Mouse (Mus musculus) v-Abl transformed pro-B cells (cell line): ENCODE results near the gene Cdc42bpa.

Experiments used
- in situ Hi-C, 2 experiments: fragments of 400-800 bp; cut with MboI; formaldehyde crosslinking; loops; one replicate each; pipeline ENCODE4 v1.15.1; 2025; ENCODE audit not compliant: unreplicated experiment in 2 of 2

Gene Cdc42bpa

GRCm38 (mm10) chr1:180181966-180182319 lies 221.7 kb downstream of the Cdc42bpa start:
- in situ Hi-C loops: loop anchor here in 1 of 2 experiments (5.0 kb wide), 1 partner anchor 35 kb away; no protein-coding TSS in a partner anchor

GRCm38 (mm10) chr1:180182731-180183130 lies 222.5 kb downstream of the Cdc42bpa start:
- in situ Hi-C loops: loop anchor here in 1 of 2 experiments (5.0 kb wide), 1 partner anchor 35 kb away; no protein-coding TSS in a partner anchor

DNA sequence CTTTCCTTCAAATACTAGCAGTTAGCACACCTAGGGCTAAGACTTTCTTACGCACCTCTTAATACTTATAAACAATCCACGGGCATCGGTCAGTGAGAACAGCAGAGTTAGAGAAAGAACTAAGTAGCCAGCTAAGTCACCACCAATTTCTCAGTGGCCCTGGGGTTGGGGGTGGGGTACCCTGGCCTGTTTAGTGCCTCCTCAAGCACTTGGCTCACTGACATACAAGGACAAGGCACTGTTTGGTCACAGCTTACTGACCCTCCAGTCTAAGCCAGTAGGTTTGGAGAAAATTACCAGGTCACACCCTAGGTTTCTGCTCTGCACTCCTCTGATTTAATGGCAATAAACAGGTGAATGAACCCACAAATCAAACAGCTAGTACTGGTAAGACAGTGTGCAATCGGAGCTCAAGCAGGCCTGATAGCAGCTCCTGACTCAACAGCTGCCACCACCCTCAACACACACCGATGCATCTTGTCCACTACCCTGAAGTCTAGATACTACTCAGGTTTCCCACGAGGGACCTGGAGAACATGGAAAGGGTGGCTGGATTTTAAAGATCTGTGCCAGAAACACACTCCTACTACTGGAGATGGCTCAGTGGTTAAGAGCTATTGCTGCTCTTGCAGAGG lies 223.4 kb downstream of the Cdc42bpa start:
- in situ Hi-C loops: loop anchor here in 1 of 2 experiments (5.0 kb wide), 1 partner anchor 34 kb away; no protein-coding TSS in a partner anchor

GRCm38 (mm10) chr1:180184768-180185167 lies 224.5 kb downstream of the Cdc42bpa start:
- in situ Hi-C loops: loop anchor here in 1 of 2 experiments (5.0 kb wide), 1 partner anchor 33 kb away; no protein-coding TSS in a partner anchor

- in situ Hi-C loops: no loop called here
Measured at GRCm38 (mm10) chr1:180185877-180186276, 225.6 kb downstream of the Cdc42bpa start.

DNA sequence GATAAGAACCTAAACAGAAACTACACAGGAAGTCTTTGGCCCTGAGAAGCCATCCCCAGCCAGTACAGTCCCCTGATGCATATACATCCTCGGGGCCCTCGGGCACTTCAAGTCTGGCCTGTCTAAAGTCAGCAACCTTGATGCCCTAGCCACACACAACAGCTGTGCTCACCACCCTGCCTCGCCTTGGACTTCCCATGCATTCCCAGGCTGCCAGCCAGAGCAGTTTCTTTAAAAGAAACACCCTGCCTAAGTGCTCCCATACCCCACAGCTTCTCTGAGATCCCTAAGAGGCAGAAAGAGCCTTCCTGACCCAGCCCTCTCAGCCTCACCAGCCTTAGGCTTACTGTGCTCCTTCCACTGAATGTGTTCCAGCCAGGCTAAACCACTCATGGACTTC lies 226.1 kb downstream of the Cdc42bpa start:
- in situ Hi-C loops: no loop called here

GRCm38 (mm10) chr1:180188951-180189350 lies 228.7 kb downstream of the Cdc42bpa start:
- in situ Hi-C loops: no loop called here

- in situ Hi-C loops: no loop called here
Measured at GRCm38 (mm10) chr1:180191112-180191511, 230.8 kb downstream of the Cdc42bpa start.

DNA sequence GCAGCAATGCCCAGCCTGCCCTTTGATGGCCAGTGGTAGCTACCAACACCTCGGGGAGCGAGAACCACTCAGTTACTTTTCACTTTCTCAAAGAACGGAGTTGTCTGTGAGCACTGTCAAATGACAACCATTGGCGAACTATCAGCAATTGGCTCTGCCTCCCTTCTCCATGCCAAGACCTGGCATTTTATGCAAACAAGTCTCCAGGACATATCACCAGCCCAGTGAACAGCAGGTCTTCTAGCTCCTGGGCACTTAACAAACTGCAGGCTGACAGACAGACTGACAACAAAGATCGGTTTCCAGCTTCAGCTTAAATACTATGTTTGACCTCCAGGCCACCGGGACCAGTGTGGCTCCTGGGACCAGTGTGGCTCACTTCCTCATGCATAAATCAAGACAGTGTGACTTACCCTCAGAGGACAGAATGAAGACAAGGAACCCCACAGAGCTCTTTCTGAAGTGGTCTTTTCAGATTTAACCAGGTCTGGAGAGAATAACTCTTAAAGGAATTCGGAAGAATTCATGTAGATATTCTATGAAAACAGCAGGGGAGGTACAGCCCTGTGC lies 231.5 kb downstream of the Cdc42bpa start:
- in situ Hi-C loops: no loop called here

DNA sequence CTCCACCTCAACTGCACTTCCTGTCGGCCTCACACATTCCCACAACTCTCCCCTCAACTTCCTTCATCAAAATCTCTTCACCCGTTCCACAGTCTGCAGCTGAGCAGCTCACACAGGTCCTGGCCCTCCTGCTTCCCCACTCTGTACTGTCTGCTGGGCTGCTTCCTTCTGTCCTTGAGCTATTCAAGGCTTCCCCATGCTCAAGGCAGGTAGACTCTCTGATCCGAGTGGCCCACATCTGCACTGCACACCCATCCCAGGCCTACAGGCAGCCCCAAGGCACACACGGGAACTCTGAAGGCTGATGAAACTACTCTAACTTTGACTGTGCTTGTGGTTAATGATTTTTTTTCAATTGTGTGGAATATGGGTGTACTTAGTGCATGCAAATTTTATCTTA lies 232.6 kb downstream of the Cdc42bpa start:
- in situ Hi-C loops: no loop called here

DNA sequence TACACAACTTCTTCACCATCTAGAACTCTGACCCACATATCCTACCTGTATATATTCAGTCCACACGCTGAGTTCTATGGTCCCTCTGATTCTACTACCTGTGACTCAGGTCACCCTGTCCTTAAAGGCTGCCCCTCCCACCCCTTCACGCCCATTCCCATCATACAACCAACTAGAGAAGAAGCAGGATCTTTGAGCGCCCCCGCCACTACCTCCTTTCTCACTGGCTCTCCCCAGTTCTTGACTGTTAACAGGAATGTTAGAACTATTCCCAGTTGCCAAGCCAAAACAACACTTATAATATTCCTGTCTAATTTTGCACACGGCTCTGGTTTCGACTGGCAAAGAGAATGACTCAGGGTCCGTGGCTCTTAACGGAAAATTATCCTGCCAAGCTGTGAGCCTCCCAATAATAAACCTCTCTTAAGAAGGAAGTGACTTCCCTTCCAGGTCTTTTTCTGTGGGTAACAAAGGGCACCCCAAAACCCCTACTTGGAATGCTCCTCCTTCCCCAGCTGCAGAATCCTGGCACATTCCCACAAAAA lies 233.2 kb downstream of the Cdc42bpa start:
- in situ Hi-C loops: no loop called here

GRCm38 (mm10) chr1:180194048-180194447 lies 233.8 kb downstream of the Cdc42bpa start:
- in situ Hi-C loops: no loop called here

DNA sequence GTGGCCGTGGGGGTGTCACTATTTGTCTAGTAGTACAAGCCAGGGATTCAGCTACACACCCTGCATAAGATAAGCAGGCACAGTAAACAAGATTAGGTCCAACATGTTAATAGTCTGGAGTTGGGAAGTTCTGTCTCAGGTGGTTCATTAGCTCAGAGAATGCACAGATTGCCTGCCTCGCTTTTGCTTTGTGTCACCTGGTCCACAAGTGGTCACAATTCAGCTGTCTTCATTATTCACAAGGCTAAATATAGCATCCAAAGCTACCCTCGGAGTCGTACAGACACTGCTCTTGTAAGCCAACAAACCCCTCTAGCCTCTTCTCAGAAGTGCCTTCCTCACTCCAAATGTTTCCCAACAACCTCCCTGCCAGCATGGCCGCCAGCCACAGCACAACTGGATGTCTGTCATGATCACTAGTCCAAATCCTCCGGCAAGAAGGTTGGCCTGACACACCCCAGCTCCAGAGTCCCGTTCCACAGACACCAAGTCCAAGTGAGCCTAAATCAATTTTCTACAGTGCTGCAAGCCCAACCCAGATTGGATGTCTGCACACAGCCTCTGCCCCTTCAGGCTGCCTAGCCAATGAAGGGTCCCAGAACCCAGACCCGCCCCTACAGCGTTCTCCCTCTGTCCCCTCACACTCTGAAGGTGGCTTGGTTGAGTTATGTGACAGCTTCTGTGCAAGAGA lies 234.7 kb downstream of the Cdc42bpa start:
- in situ Hi-C loops: no loop called here

DNA sequence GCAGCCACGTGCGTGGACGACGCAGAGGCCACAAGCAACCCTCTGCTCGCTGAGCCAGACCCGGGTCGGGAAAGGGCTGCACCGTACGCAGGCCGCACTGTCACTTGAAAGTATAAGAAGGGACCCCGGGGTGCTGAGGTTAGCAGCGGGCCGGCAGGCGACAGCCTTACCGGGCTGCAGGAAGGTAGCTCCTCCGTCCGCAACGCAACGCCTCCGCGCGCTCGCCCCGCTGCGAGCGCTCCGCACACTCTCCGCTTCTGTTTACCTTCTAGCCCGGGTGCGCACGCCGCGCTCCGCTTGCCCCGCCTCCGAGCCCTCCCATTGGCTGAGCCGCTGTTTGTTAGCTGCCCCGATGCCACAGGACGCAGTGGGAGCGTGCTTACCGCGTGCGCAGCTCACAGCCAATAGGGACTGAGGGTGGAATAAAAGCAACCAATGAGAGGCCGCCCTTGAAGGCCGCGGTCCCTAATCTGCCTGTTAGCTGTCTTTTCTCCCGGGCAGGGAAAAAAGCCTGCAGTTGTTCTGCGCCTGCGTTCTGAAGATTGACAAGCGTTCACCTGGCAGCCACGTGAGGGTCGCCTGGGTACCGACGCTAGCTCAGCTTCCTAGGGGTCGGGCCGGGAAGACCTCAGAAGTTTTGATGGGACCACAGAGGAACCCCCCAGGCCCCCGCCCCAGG lies 235.6 kb downstream of the Cdc42bpa start:
- in situ Hi-C loops: no loop called here

DNA sequence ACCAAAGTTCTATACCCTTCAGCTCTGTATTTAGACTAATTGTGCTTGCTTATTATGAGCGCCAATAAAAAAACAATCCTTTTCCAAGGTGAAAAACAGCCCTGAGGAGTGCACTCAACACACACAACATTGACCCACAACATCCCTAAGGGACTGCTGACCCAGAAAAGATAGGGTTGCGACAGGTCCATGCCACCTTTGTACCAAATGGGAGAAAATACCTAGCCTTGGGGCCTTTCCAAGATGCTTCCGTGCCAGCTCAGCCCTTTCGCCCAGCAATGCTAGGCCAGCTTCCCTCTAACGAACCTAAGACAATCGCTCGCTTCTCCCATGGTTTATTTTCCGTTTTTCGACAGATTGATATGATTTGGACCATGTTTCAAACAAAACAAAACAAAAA lies 236.2 kb downstream of the Cdc42bpa start:
- in situ Hi-C loops: no loop called here

DNA sequence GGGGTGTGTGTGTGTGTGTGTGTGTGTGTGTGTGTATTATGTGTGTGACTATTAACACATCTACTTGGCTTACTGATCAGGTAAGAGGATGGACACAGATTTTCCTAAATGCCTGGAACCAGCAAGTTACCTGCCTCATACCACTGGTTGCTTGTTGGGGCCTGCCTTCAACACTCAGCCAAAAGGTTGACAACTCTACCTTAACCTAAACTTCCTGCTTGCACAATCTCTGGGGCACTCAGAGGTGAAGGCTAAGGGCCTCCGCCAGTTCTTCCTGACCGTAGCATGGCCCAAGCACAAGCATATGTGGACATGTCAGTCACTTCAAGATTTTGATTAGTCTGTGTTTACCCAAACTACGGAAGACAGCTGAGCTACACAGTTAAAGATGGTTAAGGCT lies 237.7 kb downstream of the Cdc42bpa start:
- in situ Hi-C loops: no loop called here

- in situ Hi-C loops: no loop called here
Measured at GRCm38 (mm10) chr1:180198959-180199714, 238.9 kb downstream of the Cdc42bpa start, which contains the start of gene Coq8a. TSS of gene Coq8a (minus strand) at chr1:180199602.

DNA sequence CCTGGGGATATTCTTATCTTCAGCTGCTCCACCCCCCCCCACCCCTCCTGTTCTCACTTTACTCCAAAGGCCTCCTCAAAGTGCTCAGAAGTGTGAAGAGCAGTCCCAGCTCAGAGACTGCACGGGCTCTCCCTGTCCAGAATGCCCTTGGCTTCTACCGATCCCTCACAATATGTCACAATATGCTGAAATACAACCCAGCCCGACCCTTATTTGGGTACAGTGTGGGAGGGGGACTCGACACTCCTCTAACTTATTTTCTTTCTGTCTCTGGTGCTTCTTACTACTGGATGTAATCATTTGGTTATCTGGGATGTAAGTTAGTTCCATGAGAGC lies 239.4 kb downstream of the Cdc42bpa start:
- in situ Hi-C loops: loop anchor here (25.0 kb wide), 2 partner anchors 562 to 687 kb away; partner anchors contain the start of gene Smyd3 (in 1 of the 2)

- in situ Hi-C loops: loop anchor here (25.0 kb wide), 2 partner anchors 563 to 688 kb away; partner anchors contain the start of gene Smyd3 (in 1 of the 2)
Measured at GRCm38 (mm10) chr1:180200722-180201121, 240.4 kb downstream of the Cdc42bpa start.

GRCm38 (mm10) chr1:180208370-180208769 lies 248.1 kb downstream of the Cdc42bpa start:
- in situ Hi-C loops: loop anchor here (25.0 kb wide), 2 partner anchors 571 to 696 kb away; partner anchors contain the start of gene Smyd3 (in 1 of the 2)
